Mouse (Mus musculus) testis, adult 2 months (tissue): ENCODE measurements at regions not wholly inside any gene's neighbourhood (a gene's known extent, or its start where the extent isn't known, plus 50 kb on each side); places are given as distances from the start of the nearest gene placed in this dataset.
A peak's percentile ranks its signal among the peaks of the same experiment; 100 is the strongest.

Experiments
- H3K27ac ChIP-seq: fragments of 200-500 bp; 2 replicates; pipeline ENCODE4 v1.5.1; 2012; ENCODE audit warnings: low read depth, low read length; ENCODE audit not compliant: control insufficient read depth, insufficient read depth
- H3K27me3 ChIP-seq: fragments of 200-500 bp; 2 replicates; pipeline ENCODE4 v1.6.1; 2012; ENCODE audit warnings: mild to moderate bottlenecking, low read length, moderate library complexity; ENCODE audit not compliant: control insufficient read depth, insufficient read depth
- H3K36me3 ChIP-seq: fragments of 200-500 bp; 2 replicates; pipeline ENCODE4 v1.6.1; 2012; ENCODE audit warnings: mild to moderate bottlenecking, low read length; ENCODE audit not compliant: control insufficient read depth, insufficient read depth
- H3K4me1 ChIP-seq: fragments of 200-500 bp; 2 replicates; pipeline ENCODE4 v1.6.1; 2012; ENCODE audit warnings: low read length; ENCODE audit not compliant: control insufficient read depth, insufficient read depth
- H3K4me3 ChIP-seq: fragments of 200-500 bp; 2 replicates; pipeline ENCODE4 v1.5.1; 2012; ENCODE audit warnings: low read depth, mild to moderate bottlenecking, low read length, moderate library complexity, mixed read lengths; ENCODE audit not compliant: control insufficient read depth
- CTCF ChIP-seq: fragments of 200-500 bp; IDR thresholded peaks from 2 replicates; pipeline ENCODE4 v1.5.1; 2012; ENCODE audit warnings: low read depth, mild to moderate bottlenecking, inconsistent platforms, low read length, moderate library complexity; ENCODE audit not compliant: control insufficient read depth, insufficient read depth, insufficient replicate concordance
- POLR2A ChIP-seq: fragments of 200-500 bp; IDR thresholded peaks from 2 replicates; pipeline ENCODE4 v1.6.1; 2012; ENCODE audit warnings: low read depth, mild to moderate bottlenecking, inconsistent platforms, low read length, moderate library complexity; ENCODE audit not compliant: control insufficient read depth

DNA sequence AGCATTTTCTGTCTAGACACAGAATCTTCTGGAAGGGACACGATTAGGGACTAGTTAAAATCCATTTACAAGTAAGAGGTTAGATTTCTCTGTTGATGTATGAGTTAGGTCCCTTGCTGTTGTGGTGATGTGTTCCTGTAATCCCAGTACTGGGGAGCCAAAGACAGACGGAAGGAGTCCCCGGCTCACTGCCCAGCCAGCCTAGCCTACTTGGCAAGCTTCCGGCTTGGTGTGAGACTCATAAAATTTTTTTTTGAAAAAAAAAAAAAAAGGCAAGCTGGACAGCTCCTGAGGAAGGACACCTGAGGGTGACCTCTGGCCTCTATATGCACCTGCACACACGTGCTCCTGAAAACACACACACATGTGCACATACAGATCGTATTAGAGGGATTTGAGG lies 76.7 kb upstream of the Slc22a12 start:
- Histone ChIP-seq H3K4me3 (no peak overlapping the region), H3K36me3 (no peaks in the 10 kb centered on the region)

DNA sequence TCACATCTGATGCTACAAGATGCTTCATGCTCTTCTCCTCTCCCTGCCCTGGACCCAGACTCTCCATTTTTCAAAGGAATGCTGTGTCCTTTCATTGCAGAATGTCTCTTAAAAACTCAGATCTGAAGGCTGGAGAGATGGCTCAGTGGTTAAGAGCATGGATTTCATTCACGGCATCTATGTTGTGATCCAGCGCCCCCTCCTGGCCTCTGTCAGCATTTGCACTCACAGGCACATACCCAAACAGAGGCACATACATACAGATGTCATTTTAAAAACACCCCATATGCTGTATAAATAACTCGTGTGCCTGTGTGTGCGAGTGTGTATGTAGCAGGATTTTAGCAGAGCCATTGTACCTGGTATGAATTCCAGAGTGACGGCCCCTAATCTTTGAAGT lies 73.8 kb upstream of the Slc22a12 start:
- Histone ChIP-seq H3K27ac (no peak overlapping the region), H3K4me1 (no peaks in the 10 kb centered on the region), H3K27me3 (no peaks in the 10 kb centered on the region), H3K36me3 (no peaks in the 10 kb centered on the region), H3K4me3 (no peak overlapping the region)
- TF ChIP-seq POLR2A, result no peak
- peak; percentile 46; the same call in 1 of the 2 replicates for TF ChIP-seq CTCF

More for the DNA sequence above, 76.7 kb upstream of the Slc22a12 start:
- Histone ChIP-seq H3K27me3 (no peaks in the 10 kb centered on the region), H3K4me1 (no peaks in the 10 kb centered on the region), H3K27ac (no peak overlapping the region)
- no peak for TF ChIP-seq POLR2A
- no peak for TF ChIP-seq CTCF

DNA sequence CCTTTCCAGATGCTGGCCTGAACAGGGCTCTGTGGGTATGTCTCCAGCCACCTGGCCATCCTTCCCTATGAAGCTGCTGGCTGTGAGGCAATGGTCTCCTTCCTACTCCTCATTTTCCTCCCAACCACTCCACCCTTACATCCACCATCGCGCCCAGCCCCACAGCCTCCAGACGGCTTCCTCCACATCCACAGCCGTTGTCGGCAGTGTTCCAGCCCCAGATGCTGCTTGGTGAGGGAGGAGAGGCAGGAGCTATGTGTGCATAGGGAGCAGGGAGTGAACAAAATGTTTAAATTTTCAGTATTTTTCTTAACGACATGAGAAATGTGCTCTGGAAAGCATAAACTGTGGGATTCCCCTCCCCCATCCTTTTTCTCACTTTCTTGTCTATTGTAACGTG lies 69.6 kb upstream of the Slc22a12 start:
- no peaks in the 10 kb centered on the region for H3K36me3 ChIP-seq
- TF ChIP-seq CTCF, result no peak
- TF ChIP-seq POLR2A, result no peak
- H3K4me1 ChIP-seq, result peaks cover 2% of the 10 kb centered on the region; the same call in 1 of the 2 replicates
- H3K27ac ChIP-seq, result no peak overlapping the region
- no peak overlapping the region for H3K4me3 ChIP-seq
- H3K27me3 ChIP-seq, result no peaks in the 10 kb centered on the region

DNA sequence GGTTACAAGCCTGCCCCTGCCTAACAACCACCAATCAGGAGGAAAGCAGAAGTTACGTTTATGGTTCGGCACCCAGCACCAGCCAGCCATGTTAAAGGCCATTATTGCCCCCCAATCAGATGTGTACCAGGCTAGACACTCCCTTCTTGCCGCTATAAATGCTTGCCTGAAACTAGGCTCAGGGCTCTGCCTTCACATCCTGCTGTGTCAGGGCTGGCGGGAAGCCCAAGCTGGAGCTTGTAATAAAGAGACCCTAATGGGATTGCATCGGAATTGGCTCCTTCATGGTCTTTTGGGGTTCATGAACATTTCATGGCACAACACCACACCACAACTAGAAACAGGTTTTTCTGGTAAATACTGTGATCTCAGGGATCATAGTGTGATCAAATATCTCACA lies 69.1 kb upstream of the Slc22a12 start:
- Histone ChIP-seq H3K27me3 (no peaks in the 10 kb centered on the region), H3K4me3 (no peak overlapping the region), H3K27ac (no peak overlapping the region), H3K4me1 (peaks cover 2% of the 10 kb centered on the region; the same call in 1 of the 2 replicates), H3K36me3 (no peaks in the 10 kb centered on the region)
- no peak for TF ChIP-seq CTCF
- no peak for TF ChIP-seq POLR2A

DNA sequence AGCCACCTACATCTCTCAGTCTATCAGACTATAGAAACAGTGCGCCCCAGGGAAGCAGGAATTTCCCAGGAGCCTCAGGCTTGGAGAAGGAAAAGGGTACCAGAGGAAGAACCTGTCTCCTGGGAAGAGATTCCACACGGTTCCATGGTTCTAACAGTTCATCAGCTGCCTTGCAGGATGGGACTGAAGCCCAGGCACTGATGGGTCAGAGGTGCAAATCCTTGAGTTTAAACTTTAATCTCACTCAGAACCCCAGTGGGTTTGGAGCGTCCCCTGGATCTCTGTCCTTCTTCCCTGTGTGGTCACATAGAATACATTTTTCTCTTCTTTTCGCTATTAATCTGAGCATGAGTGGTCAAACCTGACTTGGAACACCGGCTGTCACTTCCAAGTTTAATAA lies 67.9 kb upstream of the Slc22a12 start:
- no peak for TF ChIP-seq POLR2A
- no peak for TF ChIP-seq CTCF
- Histone ChIP-seq H3K4me1 (peaks cover 2% of the 10 kb centered on the region; the same call in 1 of the 2 replicates), H3K27me3 (no peaks in the 10 kb centered on the region), H3K4me3 (no peak overlapping the region), H3K27ac (no peak overlapping the region), H3K36me3 (no peaks in the 10 kb centered on the region)

DNA sequence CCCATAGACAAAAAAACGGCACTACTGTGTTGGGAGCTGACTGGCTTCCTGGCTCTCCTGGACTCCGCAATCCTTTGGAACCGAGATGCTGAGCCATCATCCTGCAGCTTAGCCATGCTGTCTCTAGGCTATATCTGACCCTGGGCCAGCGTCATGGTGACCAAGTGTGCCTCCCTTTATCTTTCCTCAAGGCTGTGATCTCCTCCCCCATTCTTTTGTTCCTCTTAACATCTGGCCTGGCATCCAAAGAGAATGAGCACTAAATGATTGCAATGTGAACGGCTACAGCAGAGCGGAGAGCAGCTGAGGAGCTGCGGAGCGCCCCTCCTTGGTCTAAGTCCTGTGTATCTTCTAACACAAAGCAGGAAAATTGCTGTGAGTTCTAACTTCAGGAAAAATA lies 67.2 kb upstream of the Slc22a12 start:
- Histone ChIP-seq H3K4me1 (peaks cover 2% of the 10 kb centered on the region; the same call in 1 of the 2 replicates), H3K4me3 (no peak overlapping the region), H3K27me3 (no peaks in the 10 kb centered on the region), H3K36me3 (no peaks in the 10 kb centered on the region), H3K27ac (no peak overlapping the region)
- TF ChIP-seq POLR2A (no peak), CTCF (no peak)

DNA sequence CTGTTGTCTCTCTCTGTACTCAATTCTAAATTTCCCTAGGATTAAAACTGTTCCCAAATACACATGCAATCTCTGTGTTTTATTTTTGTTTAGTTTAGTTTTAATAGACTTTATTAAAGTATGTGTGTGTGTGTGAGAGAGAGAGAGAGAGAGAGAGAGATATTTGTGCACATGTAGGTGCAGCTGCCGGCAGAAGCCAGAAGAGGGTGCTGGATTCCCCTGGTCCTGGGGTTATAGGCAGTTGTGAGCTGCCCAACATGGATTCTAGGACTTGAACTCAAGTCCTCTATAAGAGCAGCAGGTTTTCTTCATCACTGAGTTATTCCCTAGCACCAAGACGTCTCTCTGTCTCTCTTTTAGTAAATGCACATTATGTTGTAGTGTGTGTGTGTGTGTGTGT lies 64.7 kb upstream of the Slc22a12 start:
- Histone ChIP-seq H3K4me1 (peaks cover 2% of the 10 kb centered on the region; the same call in 1 of the 2 replicates), H3K4me3 (no peak overlapping the region), H3K27ac (no peak overlapping the region), H3K36me3 (no peaks in the 10 kb centered on the region), H3K27me3 (no peaks in the 10 kb centered on the region)
- TF ChIP-seq POLR2A (no peak), CTCF (no peak)

DNA sequence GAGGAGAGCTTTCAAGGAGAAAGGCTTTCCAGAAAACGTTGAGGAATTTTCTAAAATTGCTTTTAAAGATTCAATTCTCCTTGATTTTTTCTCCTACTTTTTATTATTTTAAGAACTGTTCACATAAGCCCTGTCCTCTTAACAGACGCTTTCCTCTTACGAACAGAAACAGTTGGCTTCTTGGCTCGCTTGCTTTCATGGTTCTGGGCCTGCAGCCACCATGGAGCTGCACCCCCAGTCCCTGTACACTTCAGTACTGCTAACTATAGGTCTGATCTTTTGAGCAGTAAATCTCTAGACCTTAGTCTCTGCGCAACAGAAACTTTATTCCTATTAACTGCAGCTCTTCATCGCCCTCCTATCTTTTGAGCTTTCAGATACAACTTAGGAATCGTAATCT lies 63.8 kb upstream of the Slc22a12 start:
- Histone ChIP-seq H3K27me3 (no peaks in the 10 kb centered on the region), H3K4me1 (peaks cover 2% of the 10 kb centered on the region; the same call in 1 of the 2 replicates), H3K4me3 (no peak overlapping the region), H3K36me3 (no peaks in the 10 kb centered on the region), H3K27ac (no peak overlapping the region)
- TF ChIP-seq POLR2A (no peak), CTCF (no peak)
